Mouse (Mus musculus): ENCODE data around the gene Smg7. TPM values are rescaled to one million over a fixed set of nuclear protein-coding genes. Genes with fewer than 3 reads are reported as not detected.
A peak's percentile ranks its signal among the peaks of the same experiment; 100 is the strongest.

Smg7 gene
- polyA plus RNA-seq, 1 experiment from 2014 or later = 6.6 TPM

GRCm38 (mm10) chr1:152796683-152797263, 105.7 kb downstream of the Smg7 start:
- Histone ChIP-seq H3K9me3 (ENCODE audit: low read length) (no peaks in the 10 kb centered on the region), H3K27me3 (ENCODE audit: insufficient read depth, low read length) (no peaks in the 10 kb centered on the region), H3K36me3 (replicated peaks; ENCODE audit: insufficient read depth, low read length) (no peaks in the 10 kb centered on the region), H3K4me1 (ENCODE audit: insufficient read depth) (peaks cover 6% of the 10 kb centered on the region), H3K4me3 (ENCODE audit: low read depth, low read length) (no peak overlapping the region), H3K27ac (ENCODE audit: low read depth) (peak overlapping the region; percentile 17), H3K9ac (replicated peaks) (no peak overlapping the region), H3K4me2 (ENCODE audit: low read depth, low read length) (no peak overlapping the region)
- WGBS (ENCODE audit: insufficient replicate concordance) = 67% methylated on average over 8 of the region's 8 CpGs
- DNase-seq = no peak
- TF ChIP-seq CTCF (IDR thresholded peaks at IDR 0.05; ENCODE audit: low read depth) = no peak
- no peak for TF ChIP-seq EP300 (IDR thresholded peaks at IDR 0.05; ENCODE audit: low read depth)
- no peak for ATAC-seq

GRCm38 (mm10) chr1:152795688-152796255, 106.7 kb downstream of the Smg7 start:
- Histone ChIP-seq H3K9me3 (ENCODE audit: low read length) (no peaks in the 10 kb centered on the region), H3K4me1 (ENCODE audit: insufficient read depth) (peaks cover 10% of the 10 kb centered on the region), H3K4me2 (ENCODE audit: low read depth, low read length) (no peak overlapping the region), H3K27ac (ENCODE audit: low read depth) (no peak overlapping the region), H3K9ac (replicated peaks) (no peak overlapping the region), H3K27me3 (ENCODE audit: insufficient read depth, low read length) (no peaks in the 10 kb centered on the region), H3K4me3 (ENCODE audit: low read depth, low read length) (no peak overlapping the region), H3K36me3 (replicated peaks; ENCODE audit: insufficient read depth, low read length) (no peaks in the 10 kb centered on the region)
- TF ChIP-seq CTCF (IDR thresholded peaks at IDR 0.05; ENCODE audit: low read depth) = no peak
- no peak for TF ChIP-seq EP300 (IDR thresholded peaks at IDR 0.05; ENCODE audit: low read depth)
- DNase-seq = no peak
- ATAC-seq = no peak
- 48% methylated on average over 8 of the region's 8 CpGs for WGBS (ENCODE audit: insufficient replicate concordance)

GRCm38 (mm10) chr1:152793495-152794130, 108.8 kb downstream of the Smg7 start:
- TF ChIP-seq CTCF (IDR thresholded peaks at IDR 0.05; ENCODE audit: low read depth) (no peak), EP300 (IDR thresholded peaks at IDR 0.05; ENCODE audit: low read depth) (no peak)

GRCm38 (mm10) chr1:152792736-152793494, 109.5 kb downstream of the Smg7 start:
- ATAC-seq (no peak), DNase-seq (no peak)
- peaks cover 15% of the 10 kb centered on the region for H3K4me1 ChIP-seq (ENCODE audit: insufficient read depth)
- H3K36me3 ChIP-seq (replicated peaks; ENCODE audit: insufficient read depth, low read length) = no peaks in the 10 kb centered on the region
- H3K4me3 ChIP-seq (ENCODE audit: low read depth, low read length) = no peak overlapping the region
- WGBS (ENCODE audit: insufficient replicate concordance) = 75% methylated on average over 12 of the region's 12 CpGs
- no peak overlapping the region for H3K9ac ChIP-seq (replicated peaks)
- no peaks in the 10 kb centered on the region for H3K9me3 ChIP-seq (ENCODE audit: low read length)
- no peak overlapping the region for H3K4me2 ChIP-seq (ENCODE audit: low read depth, low read length)
- H3K27me3 ChIP-seq (ENCODE audit: insufficient read depth, low read length) = no peaks in the 10 kb centered on the region
- no peak overlapping the region for H3K27ac ChIP-seq (ENCODE audit: low read depth)
- no peak for TF ChIP-seq EP300 (IDR thresholded peaks at IDR 0.05; ENCODE audit: low read depth)

More at GRCm38 (mm10) chr1:152793495-152794130, 108.8 kb downstream of the Smg7 start:
- ATAC-seq = no peak
- Histone ChIP-seq H3K27ac (ENCODE audit: low read depth) (no peak overlapping the region), H3K4me3 (ENCODE audit: low read depth, low read length) (no peak overlapping the region), H3K4me2 (ENCODE audit: low read depth, low read length) (no peak overlapping the region), H3K27me3 (ENCODE audit: insufficient read depth, low read length) (no peaks in the 10 kb centered on the region), H3K4me1 (ENCODE audit: insufficient read depth) (peaks cover 11% of the 10 kb centered on the region), H3K9ac (replicated peaks) (no peak overlapping the region), H3K36me3 (replicated peaks; ENCODE audit: insufficient read depth, low read length) (no peaks in the 10 kb centered on the region), H3K9me3 (ENCODE audit: low read length) (no peaks in the 10 kb centered on the region)
- no peak for DNase-seq
- WGBS (ENCODE audit: insufficient replicate concordance) = 71% methylated on average over 6 of the region's 6 CpGs

DNA sequence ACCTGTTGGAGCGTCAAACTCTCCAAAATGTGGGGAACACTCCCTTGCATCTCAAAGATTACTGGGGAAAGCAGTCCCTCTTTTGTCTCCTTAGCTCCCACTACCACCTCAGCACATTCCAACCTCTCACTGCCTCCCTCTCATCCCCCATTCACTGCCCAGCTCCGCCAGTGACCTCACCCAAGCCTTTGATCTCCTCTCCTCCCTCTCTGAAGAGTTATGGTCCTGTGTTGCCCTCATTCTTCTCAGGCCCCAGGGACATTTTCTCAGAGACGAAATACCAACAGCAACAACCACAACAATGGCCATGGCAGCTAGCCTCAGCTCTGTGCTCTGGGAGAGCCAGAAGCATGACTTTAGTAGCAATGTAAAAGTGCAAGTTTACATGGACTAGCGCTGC, 111.2 kb downstream of the Smg7 start:
- Histone ChIP-seq H3K4me3 (ENCODE audit: low read depth, low read length) (no peak overlapping the region), H3K27ac (ENCODE audit: low read depth) (no peak overlapping the region), H3K9ac (replicated peaks) (no peak overlapping the region), H3K4me2 (ENCODE audit: low read depth, low read length) (no peak overlapping the region), H3K27me3 (ENCODE audit: insufficient read depth, low read length) (no peaks in the 10 kb centered on the region), H3K4me1 (ENCODE audit: insufficient read depth) (peaks cover 21% of the 10 kb centered on the region), H3K9me3 (ENCODE audit: low read length) (no peaks in the 10 kb centered on the region), H3K36me3 (replicated peaks; ENCODE audit: insufficient read depth, low read length) (no peaks in the 10 kb centered on the region)
- ATAC-seq (no peak), DNase-seq (no peak)
- 54% methylated on average over 4 of the region's 4 CpGs for WGBS (ENCODE audit: insufficient replicate concordance)
- no peak for TF ChIP-seq EP300 (IDR thresholded peaks at IDR 0.05; ENCODE audit: low read depth)
- no peak for TF ChIP-seq CTCF (IDR thresholded peaks at IDR 0.05; ENCODE audit: low read depth)

GRCm38 (mm10) chr1:152790821-152791220, 111.6 kb downstream of the Smg7 start:
- Histone ChIP-seq H3K27ac (ENCODE audit: low read depth) (no peak overlapping the region), H3K4me2 (ENCODE audit: low read depth, low read length) (no peak overlapping the region), H3K27me3 (ENCODE audit: insufficient read depth, low read length) (no peaks in the 10 kb centered on the region), H3K9me3 (ENCODE audit: low read length) (no peaks in the 10 kb centered on the region), H3K36me3 (replicated peaks; ENCODE audit: insufficient read depth, low read length) (no peaks in the 10 kb centered on the region), H3K9ac (replicated peaks) (no peak overlapping the region), H3K4me1 (ENCODE audit: insufficient read depth) (peaks cover 18% of the 10 kb centered on the region), H3K4me3 (ENCODE audit: low read depth, low read length) (no peak overlapping the region)
- TF ChIP-seq CTCF (IDR thresholded peaks at IDR 0.05; ENCODE audit: low read depth) (no peak), EP300 (IDR thresholded peaks at IDR 0.05; ENCODE audit: low read depth) (no peak)
- DNase-seq (no peak), ATAC-seq (peak; percentile 33; the same call in 1 of the 2 replicates)
- WGBS (ENCODE audit: insufficient replicate concordance) = 16% methylated on average over 6 of the region's 6 CpGs
